Mouse (Mus musculus) bone marrow, adult 2 months (tissue): ENCODE results near the gene Olig3. TPM values are rescaled to one million over a fixed set of nuclear protein-coding genes. Genes with fewer than 3 reads are reported as not detected.

ENCODE experiments used
- H3K27ac ChIP-seq: fragments of 200-500 bp; 2 replicates; pipeline ENCODE4 v1.5.1; 2012; ENCODE audit warnings: low read depth, mild to moderate bottlenecking, control low read depth, inconsistent platforms, low read length; ENCODE audit not compliant: control insufficient read depth, poor library complexity, insufficient read depth
- H3K4me1 ChIP-seq: fragments of 200-500 bp; 2 replicates; pipeline ENCODE4 v1.6.1; 2011; ENCODE audit warnings: low read length; ENCODE audit not compliant: control insufficient read depth, insufficient read depth
- H3K4me3 ChIP-seq: fragments of 200-500 bp; replicated peaks from 2 replicates; pipeline ENCODE3; 2011; ENCODE audit warnings: mild to moderate bottlenecking, low read depth, low read length, control low read depth; ENCODE audit not compliant: control insufficient read depth
- CTCF ChIP-seq: fragments of 200-500 bp; IDR thresholded peaks from 2 replicates; pipeline ENCODE4 v1.5.1; 2011; ENCODE audit warnings: low read length, control low read depth; ENCODE audit not compliant: control insufficient read depth, insufficient read depth
- POLR2A ChIP-seq: fragments of 200-500 bp; IDR thresholded peaks from 2 replicates; pipeline ENCODE4 v1.6.1; 2011; ENCODE audit warnings: low read depth, mild to moderate bottlenecking, control low read depth, low read length, borderline replicate concordance; ENCODE audit not compliant: control insufficient read depth
- WGBS: fragments of 180-500 bp; shearing (Covaris S2); methylation state at CpG from one replicate; pipeline ENCODE4 v1.1.7; 2018; 5-methylcytosine and 5-hydroxymethylcytosine counted together
- polyA plus RNA-seq: library from polyadenylated mRNA; stranded (reverse); fragments of >200 nt; gene quantifications from 2 replicates; pipeline ENCODE4 v1.2.4, GENCODE M21; 2011; ENCODE audit warnings: low replicate concordance; ENCODE audit not compliant: missing spikeins, insufficient read depth, insufficient read length

The Olig3 gene
- polyA plus RNA-seq, 1 experiment: 2.4 TPM

GRCm38 (mm10) chr10:19338695-19339630 lies 17.4 kb upstream of the Olig3 start:
- H3K27ac ChIP-seq: no peak overlapping the region
- no peak overlapping the region for H3K4me3 ChIP-seq
- WGBS: 42% methylated on average over 18 of the region's 18 CpGs
- no peaks in the 10 kb centered on the region for H3K4me1 ChIP-seq
- TF ChIP-seq POLR2A: no peak
- no peak for TF ChIP-seq CTCF

- TF ChIP-seq CTCF (no peak), POLR2A (no peak)
- no peak overlapping the region for H3K4me3 ChIP-seq
- H3K27ac ChIP-seq: no peak overlapping the region
- H3K4me1 ChIP-seq: no peaks in the 10 kb centered on the region
- 86% methylated on average over 6 of the region's 6 CpGs for WGBS
Observed at GRCm38 (mm10) chr10:19344039-19344438, 12.3 kb upstream of the Olig3 start.

GRCm38 (mm10) chr10:19349326-19349725 lies 7.0 kb upstream of the Olig3 start:
- WGBS: 68% methylated on average over 3 of the region's 3 CpGs
- no peak for TF ChIP-seq POLR2A
- TF ChIP-seq CTCF: no peak
- Histone ChIP-seq H3K27ac (no peak overlapping the region), H3K4me3 (no peak overlapping the region), H3K4me1 (no peaks in the 10 kb centered on the region)

- no peaks in the 10 kb centered on the region for H3K4me1 ChIP-seq
- 4% methylated on average over 24 of the region's 24 CpGs for WGBS
- H3K4me3 ChIP-seq: no peak overlapping the region
- no peak for TF ChIP-seq CTCF
- TF ChIP-seq POLR2A: no peak
- H3K27ac ChIP-seq: no peak overlapping the region
Observed at GRCm38 (mm10) chr10:19352006-19352877, 4.1 kb upstream of the Olig3 start.

- Histone ChIP-seq H3K4me3 (no peak overlapping the region), H3K4me1 (no peaks in the 10 kb centered on the region), H3K27ac (no peak overlapping the region)
- 4% methylated on average over 16 of the region's 16 CpGs for WGBS
- TF ChIP-seq POLR2A (no peak), CTCF (no peak)
Observed at GRCm38 (mm10) chr10:19352878-19353301, 3.4 kb upstream of the Olig3 start.

- TF ChIP-seq POLR2A (no peak), CTCF (no peak)
- Histone ChIP-seq H3K4me3 (no peak overlapping the region), H3K4me1 (no peaks in the 10 kb centered on the region), H3K27ac (no peak overlapping the region)
- WGBS: 17% methylated on average over 5 of the region's 5 CpGs
Observed at GRCm38 (mm10) chr10:19353631-19354030, 2.7 kb upstream of the Olig3 start.

GRCm38 (mm10) chr10:19354146-19354545 lies 2.2 kb upstream of the Olig3 start:
- TF ChIP-seq CTCF (no peak), POLR2A (no peak)

GRCm38 (mm10) chr10:19355076-19355475 lies 1.3 kb upstream of the Olig3 start:
- 20% methylated on average over 8 of the region's 8 CpGs for WGBS
- no peaks in the 10 kb centered on the region for H3K4me1 ChIP-seq
- TF ChIP-seq POLR2A (no peak), CTCF (no peak)
- no peak overlapping the region for H3K27ac ChIP-seq
- H3K4me3 ChIP-seq: no peak overlapping the region

More at GRCm38 (mm10) chr10:19354146-19354545, 2.2 kb upstream of the Olig3 start:
- Histone ChIP-seq H3K4me1 (no peaks in the 10 kb centered on the region), H3K27ac (no peak overlapping the region), H3K4me3 (no peak overlapping the region)
- 11% methylated on average over 6 of the region's 6 CpGs for WGBS
